Mouse (Mus musculus) liver, embryonic 14.5 days (tissue): ENCODE data around the gene Jdp2.

ENCODE experiments used
- CTCF ChIP-seq: IDR thresholded peaks from 2 replicates; pipeline ENCODE4 v1.5.1; 2016; ENCODE audit warnings: antibody characterized with exemption, low read depth, control low read depth
- EP300 ChIP-seq: IDR thresholded peaks from 2 replicates; pipeline ENCODE4 v1.6.1; 2016; ENCODE audit warnings: antibody characterized with exemption, low read depth

DNA sequence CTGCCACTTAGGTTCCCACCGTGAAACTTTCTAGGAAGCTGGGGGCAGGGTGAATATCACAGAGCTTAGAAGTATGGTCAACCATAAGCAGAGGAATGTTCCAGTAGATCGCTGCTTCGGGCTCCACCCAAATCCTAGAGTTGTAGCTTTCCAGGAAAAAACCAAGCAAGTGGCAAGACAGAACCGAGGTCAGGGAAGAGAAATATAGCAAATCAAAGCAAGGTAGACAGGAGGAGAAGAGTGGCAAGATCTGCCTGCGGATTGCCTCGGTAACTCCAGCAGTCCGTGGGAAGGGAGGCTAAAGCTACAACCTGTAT, 88.3 kb downstream of the Jdp2 start:
- TF ChIP-seq CTCF, result no peak
- no peak for TF ChIP-seq EP300
